Mouse (Mus musculus) liver, embryonic 14.5 days (tissue): ENCODE results near the gene Adam22.

ENCODE experiments used
- CTCF ChIP-seq: IDR thresholded peaks from 2 replicates; pipeline ENCODE4 v1.5.1; 2016; ENCODE audit warnings: antibody characterized with exemption, low read depth, control low read depth
- EP300 ChIP-seq: IDR thresholded peaks from 2 replicates; pipeline ENCODE4 v1.6.1; 2016; ENCODE audit warnings: antibody characterized with exemption, low read depth

DNA sequence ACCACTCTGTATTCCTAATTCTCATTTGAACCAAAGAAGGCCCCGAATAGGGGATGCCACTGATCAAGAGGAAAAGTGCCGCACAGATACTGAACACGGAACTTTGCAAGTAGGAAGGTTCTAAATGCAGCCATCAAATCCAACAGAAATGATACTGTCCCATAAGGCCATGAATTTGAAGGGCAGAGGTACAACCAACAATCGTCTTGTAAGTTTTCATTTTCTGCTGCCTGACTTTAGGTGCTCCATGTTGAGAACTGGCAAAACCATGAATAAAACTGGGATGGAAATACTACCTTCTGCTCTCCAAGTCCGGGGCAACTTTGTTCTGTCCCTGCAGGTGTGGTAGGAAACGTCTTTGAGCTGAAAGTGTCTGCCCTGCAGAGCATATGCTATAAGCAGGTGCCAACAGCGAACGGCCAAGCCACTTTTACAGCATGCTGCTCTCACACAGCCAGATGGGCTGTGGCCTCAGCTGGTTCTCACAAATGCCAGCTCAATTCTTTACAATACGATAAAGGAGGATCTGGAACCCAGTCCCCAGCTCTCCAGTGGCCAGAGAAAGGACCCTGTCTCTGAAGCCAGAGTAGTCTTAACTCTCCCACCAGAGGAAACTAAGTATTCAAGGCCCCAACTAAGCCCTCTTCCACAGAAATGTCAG, 293.9 kb downstream of the Adam22 start:
- TF ChIP-seq CTCF (no peak), EP300 (no peak)
